Mouse (Mus musculus) E14TG2a.4 (cell line): ENCODE data around the gene Foxn3.

Experiments
- H3K27me3 ChIP-seq: 2 replicates; pipeline ENCODE4 v1.6.1; 2014; ENCODE audit warnings: low read length, control low read depth; ENCODE audit not compliant: insufficient read depth
- H3K36me3 ChIP-seq: 2 replicates; pipeline ENCODE4 v1.6.1; 2014; ENCODE audit warnings: low read length, control low read depth; ENCODE audit not compliant: insufficient read depth
- H3K4me1 ChIP-seq: replicated peaks from 2 replicates; pipeline ENCODE4 v1.6.1; 2014; ENCODE audit warnings: low read depth, low read length, control low read depth
- H3K4me3 ChIP-seq: replicated peaks from 2 replicates; pipeline ENCODE4 v1.5.1; 2014; ENCODE audit warnings: mild to moderate bottlenecking, low read length
- H3K9me3 ChIP-seq: 2 replicates; pipeline ENCODE4 v1.6.1; 2014; ENCODE audit warnings: low read length, control low read depth
- CTCF ChIP-seq: conservative IDR thresholded peaks from 2 replicates; pipeline ENCODE4 v1.5.1; 2014; ENCODE audit warnings: low read length
- NANOG ChIP-seq: IDR thresholded peaks from 2 replicates; pipeline ENCODE4 v1.6.1; 2014; ENCODE audit warnings: borderline replicate concordance, low read length, mixed read lengths
- POU5F1 ChIP-seq: IDR thresholded peaks from 2 replicates; pipeline ENCODE4 v1.6.1; 2014; ENCODE audit warnings: low read length, borderline replicate concordance

The Foxn3 gene

GRCm38 (mm10) chr12:99311303-99311702, 252.1 kb downstream of the Foxn3 start:
- TF ChIP-seq POU5F1 = no peak
- TF ChIP-seq CTCF = no peak
- TF ChIP-seq NANOG = no peak
- H3K36me3 ChIP-seq = 0 out of 2 replicates have a peak, but pooled peaks cover 5% of the 10 kb centered on the region
- no peak overlapping the region for H3K4me3 ChIP-seq
- peaks cover 10% of the 10 kb centered on the region for H3K4me1 ChIP-seq
- no peaks in the 10 kb centered on the region for H3K9me3 ChIP-seq
- H3K27me3 ChIP-seq = peaks cover 2% of the 10 kb centered on the region; the same call in 1 of the 2 replicates

GRCm38 (mm10) chr12:99309937-99310336, 253.4 kb downstream of the Foxn3 start:
- Histone ChIP-seq H3K27me3 (peaks cover 11% of the 10 kb centered on the region), H3K9me3 (no peaks in the 10 kb centered on the region), H3K4me3 (no peak overlapping the region), H3K36me3 (0 out of 2 replicates have a peak, but pooled peaks cover 5% of the 10 kb centered on the region), H3K4me1 (peaks cover 19% of the 10 kb centered on the region)
- no peak for TF ChIP-seq CTCF

- no peak overlapping the region for H3K4me3 ChIP-seq
- no peaks in the 10 kb centered on the region for H3K9me3 ChIP-seq
- H3K4me1 ChIP-seq = peaks cover 32% of the 10 kb centered on the region
- TF ChIP-seq NANOG (no peak), CTCF (no peak), POU5F1 (no peak)
- H3K36me3 ChIP-seq = 0 out of 2 replicates have a peak, but pooled peaks cover 5% of the 10 kb centered on the region
- H3K27me3 ChIP-seq = peaks cover 19% of the 10 kb centered on the region
Observed at GRCm38 (mm10) chr12:99308541-99309089, 254.8 kb downstream of the Foxn3 start.

- H3K36me3 ChIP-seq = 0 out of 2 replicates have a peak, but pooled peaks cover 5% of the 10 kb centered on the region
- H3K9me3 ChIP-seq = no peaks in the 10 kb centered on the region
- peaks cover 38% of the 10 kb centered on the region for H3K27me3 ChIP-seq
- no peak for TF ChIP-seq POU5F1
- no peak for TF ChIP-seq NANOG
- no peak for TF ChIP-seq CTCF
- H3K4me1 ChIP-seq = peaks cover 38% of the 10 kb centered on the region
- H3K4me3 ChIP-seq = no peak overlapping the region
Observed at GRCm38 (mm10) chr12:99306536-99307204, 256.7 kb downstream of the Foxn3 start.

- peaks cover 44% of the 10 kb centered on the region for H3K27me3 ChIP-seq
- H3K4me1 ChIP-seq = peaks cover 43% of the 10 kb centered on the region
- 0 out of 2 replicates have a peak, but pooled peaks cover 5% of the 10 kb centered on the region for H3K36me3 ChIP-seq
- H3K9me3 ChIP-seq = no peaks in the 10 kb centered on the region
- H3K4me3 ChIP-seq = no peak overlapping the region
- TF ChIP-seq NANOG (no peak), CTCF (no peak), POU5F1 (no peak)
Observed at GRCm38 (mm10) chr12:99305784-99306535, 257.4 kb downstream of the Foxn3 start.

- Histone ChIP-seq H3K4me1 (peaks cover 49% of the 10 kb centered on the region), H3K9me3 (no peaks in the 10 kb centered on the region), H3K36me3 (0 out of 2 replicates have a peak, but pooled peaks cover 5% of the 10 kb centered on the region), H3K27me3 (peaks cover 49% of the 10 kb centered on the region), H3K4me3 (no peak overlapping the region)
- TF ChIP-seq POU5F1 (no peak), CTCF (no peak), NANOG (no peak)
Observed at GRCm38 (mm10) chr12:99305324-99305723, 258.1 kb downstream of the Foxn3 start.

GRCm38 (mm10) chr12:99304056-99304455, 259.3 kb downstream of the Foxn3 start:
- TF ChIP-seq POU5F1 (no peak), CTCF (no peak), NANOG (no peak)
- H3K4me3 ChIP-seq = no peak overlapping the region
- H3K4me1 ChIP-seq = peaks cover 60% of the 10 kb centered on the region
- no peaks in the 10 kb centered on the region for H3K9me3 ChIP-seq
- H3K27me3 ChIP-seq = peaks cover 53% of the 10 kb centered on the region
- 0 out of 2 replicates have a peak, but pooled peaks cover under 1% of the 10 kb centered on the region for H3K36me3 ChIP-seq

- Histone ChIP-seq H3K27me3 (peaks cover 58% of the 10 kb centered on the region), H3K4me1 (peaks cover 65% of the 10 kb centered on the region), H3K4me3 (no peak overlapping the region), H3K9me3 (no peaks in the 10 kb centered on the region), H3K36me3 (no peaks in the 10 kb centered on the region)
- TF ChIP-seq CTCF (no peak), POU5F1 (no peak), NANOG (no peak)
Observed at GRCm38 (mm10) chr12:99303581-99303980, 259.8 kb downstream of the Foxn3 start.
